ENCODE assay signal across 34 mouse cellular contexts in genomic region chr8:119484145-119484896, GRCm38 (mm10). TPM values are rescaled to one million over a fixed set of nuclear protein-coding genes. Genes with fewer than 3 reads are reported as not detected.
A peak's percentile ranks its signal among the peaks of the same experiment; 100 is the strongest.
DNase-seq lines count a peak whose midpoint lies in the region; ATAC-seq and TF ChIP-seq lines count a peak whose summit lies in the region.
"Had no signal": no experiment of that assay in that cellular context is flagged by ENCODE, and none has a peak within 500 bp of the region (broad histone marks: within the 10 kb centered on the region; RNA-seq: fewer than 3 reads in every experiment).

No protein-coding gene starts in this region.

- H3K4me1 ChIP-seq in neural tube, embryonic 12.5 days, result no peaks in the 10 kb centered on the region
- peaks cover 5 to 18% of the 10 kb centered on the region in 2 experiments for H3K4me1 ChIP-seq in CH12.LX (ENCODE audit: control insufficient read depth in 1 of 2, insufficient read depth in 2 of 2)
- H3K4me1 ChIP-seq in embryonic facial prominence, embryonic 15.5 days, result no peaks in the 10 kb centered on the region
- 0 out of 2 replicates have a peak, but pooled peaks cover 7% of the 10 kb centered on the region for H3K4me1 ChIP-seq in hindbrain, embryonic 13.5 days (replicated peaks)
- H3K4me1 ChIP-seq: hindbrain, embryonic 10.5 days had no signal

- no peak; the same call in 1 of the 2 replicates for TF ChIP-seq RAD21 in CH12.LX (IDR thresholded peaks at IDR 0.05; ENCODE audit: low read depth, low read length)

- no peaks in the 10 kb centered on the region for H3K79me2 ChIP-seq in CH12.LX (replicated peaks; ENCODE audit: control insufficient read depth, extremely low read depth, insufficient read depth, poor library complexity, severe bottlenecking)

- H3K9ac ChIP-seq in neural tube, embryonic 12.5 days, result no peak overlapping the region
- H3K9ac ChIP-seq in CH12.LX (ENCODE audit: insufficient read depth, low read depth), result no peak overlapping the region
- H3K9ac ChIP-seq in embryonic facial prominence, embryonic 15.5 days, result no peak overlapping the region
- H3K9ac ChIP-seq in hindbrain, embryonic 13.5 days, result no peak overlapping the region
- H3K9ac ChIP-seq: liver, embryonic 13.5 days had no signal

- peak; percentile 56; the same call in 1 of the 2 replicates for ATAC-seq in neural tube, embryonic 12.5 days (ENCODE audit: low FRiP score, low read depth)
- ATAC-seq in embryonic facial prominence, embryonic 15.5 days (ENCODE audit: insufficient number of reproducible peaks, low FRiP score, low TSS enrichment, low read depth), result 0 out of 2 replicates have a peak, but pooled peaks have one; percentile 36
- no peak for ATAC-seq in hindbrain, embryonic 13.5 days (ENCODE audit: low FRiP score)
- ATAC-seq: activated CD4-positive, CD25-positive, alpha-beta regulatory T cell, adult 4 months; forebrain, embryonic 14.5 days; hindbrain, embryonic 16.5 days had no signal

- no peaks in the 10 kb centered on the region for H3K9me3 ChIP-seq in neural tube, embryonic 12.5 days
- H3K9me3 ChIP-seq in CH12.LX (replicated peaks; ENCODE audit: low read length), result peaks cover 4% of the 10 kb centered on the region
- no peaks in the 10 kb centered on the region for H3K9me3 ChIP-seq in embryonic facial prominence, embryonic 15.5 days (replicated peaks)
- H3K9me3 ChIP-seq in hindbrain, embryonic 13.5 days, result no peaks in the 10 kb centered on the region
- H3K9me3 ChIP-seq: hindbrain, embryonic 10.5 days; liver, embryonic 13.5 days had no signal

- DNase-seq in adrenal gland, postnatal 14 days, result peak; percentile 56
- no peak for DNase-seq in adrenal gland, postnatal 4 days (ENCODE audit: low spot score in 2 of 2)
- DNase-seq in neural tube, embryonic 10.5 days (ENCODE audit: extremely low spot score, low spot score), result no peak
- peak; percentile 82 for DNase-seq in CH12.LX (ENCODE audit: extremely low read depth)
- DNase-seq in left cerebral cortex, adult 8-10 months (ENCODE audit: low spot score in 2 of 2), result no peak
- DNase-seq: adrenal gland, adult 2 months; cerebellum, adult 8-10 months; cerebellum, postnatal 36 days; gastrocnemius, postnatal 14 days; heart, postnatal 14 days; kidney, adult 18-20 months; kidney, postnatal 36 days; left cerebral cortex, postnatal 4 days; liver, embryonic 13.5 days; lung, adult 2 months; lung, postnatal 10 days; midbrain, embryonic 14.5 days; right cerebral cortex, adult 18-20 months; thymus, postnatal 14 days had no signal

- TF ChIP-seq CTCF in CH12.LX (conservative IDR thresholded peaks at IDR 0.05 in 1 of 2, IDR thresholded peaks at IDR 0.05 in 1 of 2; ENCODE audit: low read depth in 2 of 2, low read length in 2 of 2), result 0 out of 4 replicates have a peak, but pooled peaks of 1 of the 2 experiments have one; percentile 9

- no peak for TF ChIP-seq POLR2A in CH12.LX (IDR thresholded peaks at IDR 0.05; ENCODE audit: low read depth, low read length)

- dilution Hi-C loops in CH12.LX (cut with MboI; ENCODE audit: extremely low pct_ligation_motif_present, extremely low pct_unique_long_range_greater_than_20kb, low sequenced_read_pairs), result no loop called here

- H3K4me3 ChIP-seq in neural tube, embryonic 12.5 days, result no peak overlapping the region
- H3K4me3 ChIP-seq in CH12.LX (replicated peaks in 1 of 3; ENCODE audit: low read depth in 2 of 3, low read length in 2 of 3, poor library complexity in 1 of 3), result no peak overlapping the region
- H3K4me3 ChIP-seq in embryonic facial prominence, embryonic 15.5 days (replicated peaks), result no peak overlapping the region
- H3K4me3 ChIP-seq in hindbrain, embryonic 13.5 days, result no peak overlapping the region
- H3K4me3 ChIP-seq: hindbrain, embryonic 10.5 days; layer of hippocampus, adult 2 months; liver, embryonic 13.5 days had no signal

- WGBS in neural tube, embryonic 12.5 days, result 84% methylated on average over 11 of the region's 11 CpGs
- 80% methylated on average over 11 of the region's 11 CpGs for WGBS in embryonic facial prominence, embryonic 15.5 days
- WGBS in hindbrain, embryonic 13.5 days, result 85% methylated on average over 11 of the region's 11 CpGs

- no peak overlapping the region for H3K27ac ChIP-seq in neural tube, embryonic 12.5 days
- no peak overlapping the region for H3K27ac ChIP-seq in CH12.LX (ENCODE audit: insufficient read depth, low read depth)
- no peak overlapping the region for H3K27ac ChIP-seq in embryonic facial prominence, embryonic 15.5 days (replicated peaks)
- H3K27ac ChIP-seq in hindbrain, embryonic 13.5 days, result no peak overlapping the region
- H3K27ac ChIP-seq: hindbrain, embryonic 10.5 days; layer of hippocampus, adult 2 months; liver, embryonic 13.5 days; macrophage had no signal

- no peak overlapping the region for H3K4me2 ChIP-seq in neural tube, embryonic 12.5 days (replicated peaks)
- H3K4me2 ChIP-seq in CH12.LX (ENCODE audit: insufficient read depth, low read depth, poor library complexity, severe bottlenecking), result no peak overlapping the region
- no peak overlapping the region for H3K4me2 ChIP-seq in embryonic facial prominence, embryonic 15.5 days (replicated peaks)
- no peak overlapping the region for H3K4me2 ChIP-seq in hindbrain, embryonic 13.5 days
- H3K4me2 ChIP-seq: liver, embryonic 13.5 days had no signal

- no peaks in the 10 kb centered on the region for H3K27me3 ChIP-seq in neural tube, embryonic 12.5 days (replicated peaks)
- H3K27me3 ChIP-seq in CH12.LX (replicated peaks), result peaks cover 4% of the 10 kb centered on the region
- no peaks in the 10 kb centered on the region for H3K27me3 ChIP-seq in embryonic facial prominence, embryonic 15.5 days
- H3K27me3 ChIP-seq in hindbrain, embryonic 13.5 days, result 0 out of 2 replicates have a peak, but pooled peaks cover 5% of the 10 kb centered on the region
- H3K27me3 ChIP-seq: liver, embryonic 13.5 days had no signal

- no peak for TF ChIP-seq EP300 in CH12.LX (IDR thresholded peaks at IDR 0.05; ENCODE audit: low read length)

- in situ Hi-C loops in CH12.LX (cut with MboI; ENCODE audit: low pct_ligation_motif_present, low pct_unique_long_range_greater_than_20kb, low sequenced_read_pairs), result no loop called here

- H3K36me3 ChIP-seq in neural tube, embryonic 12.5 days, result no peaks in the 10 kb centered on the region
- H3K36me3 ChIP-seq in CH12.LX (replicated peaks in 1 of 2; ENCODE audit: control insufficient read depth in 1 of 2, insufficient read depth in 1 of 2, low read length in 1 of 2), result no peaks in the 10 kb centered on the region
- H3K36me3 ChIP-seq in embryonic facial prominence, embryonic 15.5 days, result no peaks in the 10 kb centered on the region
- no peaks in the 10 kb centered on the region for H3K36me3 ChIP-seq in hindbrain, embryonic 13.5 days
- H3K36me3 ChIP-seq: hindbrain, embryonic 10.5 days; liver, embryonic 13.5 days had no signal

TF ChIP-seq in CH12.LX, 34 proteins besides CTCF, POLR2A, EP300 and RAD21:
- no peak for TF ChIP-seq TCF12 (IDR thresholded peaks at IDR 0.05; ENCODE audit: low read depth, low read length)
- TF ChIP-seq ZC3H11A (IDR thresholded peaks at IDR 0.05; ENCODE audit: low read depth, low read length), result no peak
- TF ChIP-seq PAX5 (IDR thresholded peaks at IDR 0.05; ENCODE audit: low read length), result no peak
- TF ChIP-seq NRF1 (IDR thresholded peaks at IDR 0.05; ENCODE audit: low read depth, low read length), result no peak
- 0 out of 2 replicates have a peak, but pooled peaks have one; percentile 26 for TF ChIP-seq CHD2 (IDR thresholded peaks at IDR 0.05; ENCODE audit: low read length)
- 0 out of 2 replicates have a peak, but pooled peaks have one; percentile 16 for TF ChIP-seq KAT2A (IDR thresholded peaks at IDR 0.05; ENCODE audit: insufficient replicate concordance, low read length)
- TF ChIP-seq ZKSCAN1 (IDR thresholded peaks at IDR 0.05; ENCODE audit: borderline replicate concordance, low read depth, low read length), result peak; percentile 100
- TF ChIP-seq POLR2AphosphoS2 (IDR thresholded peaks at IDR 0.05; ENCODE audit: low read depth, low read length), result no peak
- TF ChIP-seq ZNF384 (IDR thresholded peaks at IDR 0.05; ENCODE audit: low read depth, low read length), result no peak

RNA-seq across cellular contexts. Expression of gene Slc38a8, which starts 17.2 kb away (rescaled TPM):
- total RNA-seq in adrenal gland, postnatal 14 days (2021), result 0.34 TPM in 1 of 2 replicates, not detected in the other
- under 1 TPM in 1 of 2 experiments, not detected in 1; 0.39 TPM for total RNA-seq in adrenal gland, postnatal 4 days (2021)
- not detected in 2 replicates for polyA plus RNA-seq in neural tube, embryonic 12.5 days (2016; fragmentation: Nextera tagmentation; extraction: Ambion mirVana)
- total RNA-seq in CH12.LX (2012; rRNA removed) (0.08 TPM in 1 of 2 replicates, not detected in the other), CH12.LX (2014; rRNA removed) (0.08 TPM in 1 of 2 replicates, not detected in the other)
- polyA plus RNA-seq in CH12.LX (2012; ENCODE audit: insufficient read length, low read depth), result 0.12 TPM in 1 of 2 replicates, not detected in the other
- polyA plus RNA-seq in embryonic facial prominence, embryonic 15.5 days (2015; fragmentation: Nextera tagmentation; extraction: Ambion mirVana), result 0.09 and 0.30 TPM in 2 replicates
- total RNA-seq in left cerebral cortex, adult 8-10 months (2022), result under 1 TPM; 0.46 to 0.99 (median 0.71) TPM
- not detected in 2 replicates for polyA plus RNA-seq in hindbrain, embryonic 13.5 days (2015; fragmentation: Nextera tagmentation; extraction: Ambion mirVana)
- total RNA-seq: adrenal gland, adult 2 months; gastrocnemius, postnatal 14 days; granulocyte monocyte progenitor cell, adult 5-6 weeks; heart, postnatal 14 days; left cerebral cortex, postnatal 4 days; megakaryocyte-erythroid progenitor cell, adult 5-6 weeks had no signal
- polyA plus RNA-seq: activated CD4-positive, CD25-positive, alpha-beta regulatory T cell, adult 4 months; forebrain, embryonic 14.5 days; heart, embryonic 14.5 days; hindbrain, embryonic 10.5 days; hindbrain, embryonic 16.5 days; kidney, embryonic 16.5 days; liver, embryonic 13.5 days; macrophage; midbrain, embryonic 14.5 days; neural tube, embryonic 14.5 days; stomach, embryonic 16.5 days had no signal

RNA-seq across cellular contexts. Expression of gene Necab2, which starts 37.8 kb away (rescaled TPM):
- total RNA-seq in adrenal gland, postnatal 14 days (2021), result 10.4 and 10.6 TPM in 2 replicates
- total RNA-seq in adrenal gland, postnatal 4 days (2021), result 10 to 100 TPM; 19.4 to 20.8 TPM
- 26.3 and 29.5 TPM in 2 replicates for polyA plus RNA-seq in neural tube, embryonic 12.5 days (2016; fragmentation: Nextera tagmentation; extraction: Ambion mirVana)
- total RNA-seq in CH12.LX (2012; rRNA removed), result not detected in 2 replicates
- total RNA-seq in CH12.LX (2014; rRNA removed), result not detected in 2 replicates
- not detected in 2 replicates for polyA plus RNA-seq in CH12.LX (2012; ENCODE audit: insufficient read length, low read depth)
- polyA plus RNA-seq in embryonic facial prominence, embryonic 15.5 days (2015; fragmentation: Nextera tagmentation; extraction: Ambion mirVana), result 2.5 and 4.7 TPM in 2 replicates
- 10 to 100 TPM; 91.8 to 100.0 (median 96.7) TPM for total RNA-seq in left cerebral cortex, adult 8-10 months (2022)
- 34.5 and 36.4 TPM in 2 replicates for polyA plus RNA-seq in hindbrain, embryonic 13.5 days (2015; fragmentation: Nextera tagmentation; extraction: Ambion mirVana)
- total RNA-seq: granulocyte monocyte progenitor cell, adult 5-6 weeks; heart, postnatal 14 days; megakaryocyte-erythroid progenitor cell, adult 5-6 weeks had no signal
- polyA plus RNA-seq: activated CD4-positive, CD25-positive, alpha-beta regulatory T cell, adult 4 months; macrophage had no signal

RNA-seq across cellular contexts. Expression of gene Osgin1, which starts 50.4 kb away (rescaled TPM):
- 52.9 and 69.1 TPM in 2 replicates for total RNA-seq in adrenal gland, postnatal 14 days (2021)
- total RNA-seq in adrenal gland, postnatal 4 days (2021), result 10 to 100 TPM; 46.6 to 90.7 TPM
- 0.13 and 0.42 TPM in 2 replicates for polyA plus RNA-seq in neural tube, embryonic 12.5 days (2016; fragmentation: Nextera tagmentation; extraction: Ambion mirVana)
- 0.46 and 0.47 TPM in 2 replicates for total RNA-seq in CH12.LX (2012; rRNA removed)
- 0.12 and 0.15 TPM in 2 replicates for total RNA-seq in CH12.LX (2014; rRNA removed)
- 2.9 and 3.0 TPM in 2 replicates for polyA plus RNA-seq in CH12.LX (2012; ENCODE audit: insufficient read length, low read depth)
- polyA plus RNA-seq in embryonic facial prominence, embryonic 15.5 days (2015; fragmentation: Nextera tagmentation; extraction: Ambion mirVana), result 2.1 and 3.0 TPM in 2 replicates
- 1 to 10 TPM in 1 of 4 experiments, under 1 TPM in 3; 0.39 to 1.5 (median 0.74) TPM for total RNA-seq in left cerebral cortex, adult 8-10 months (2022)
- polyA plus RNA-seq in hindbrain, embryonic 13.5 days (2015; fragmentation: Nextera tagmentation; extraction: Ambion mirVana), result 0.08 and 0.28 TPM in 2 replicates
- total RNA-seq: megakaryocyte-erythroid progenitor cell, adult 5-6 weeks had no signal
- polyA plus RNA-seq: midbrain, embryonic 14.5 days had no signal

Comparison
In these comparisons a context has a peak if more than half of its experiments do, and no peak if none do; other contexts are left out.
1. DNase-seq: peak in adrenal gland, postnatal 14 days (single experiment) and CH12.LX (single experiment); none in adrenal gland, postnatal 4 days (0 of 2), neural tube, embryonic 10.5 days (single experiment) and left cerebral cortex, adult 8-10 months (0 of 2).
2. RNA of gene Necab2, which starts 37.8 kb away (total RNA-seq): 91.8 to 100.0 TPM in left cerebral cortex, adult 8-10 months, 19.4 to 20.8 TPM in adrenal gland, postnatal 4 days and 10.4 to 10.6 TPM in adrenal gland, postnatal 14 days; not detected in CH12.LX; every median in the first group is over 10 times any median in the second.
3. RNA of gene Osgin1, which starts 50.4 kb away (total RNA-seq): 46.6 to 90.7 TPM in adrenal gland, postnatal 4 days and 52.9 to 69.1 TPM in adrenal gland, postnatal 14 days; 0.39 to 1.5 TPM in left cerebral cortex, adult 8-10 months and 0.12 to 0.47 TPM in CH12.LX; every median in the first group is over 10 times any median in the second.